Mouse (Mus musculus) cerebellum, adult 2 months (tissue): Measurements from ENCODE around the gene Rab20. TPM values are rescaled to one million over a fixed set of nuclear protein-coding genes. Genes with fewer than 3 reads are reported as not detected.
"Not testable (repeated sequence)": the region's sequence is repeated elsewhere in the genome, so short reads cannot be mapped to it uniquely, and the experiment has no call there.

Experiments used
- DNase-seq, 2 experiments: peaks; one replicate each; pipeline ENCODE4 v3.0.0; 2021
- H3K27ac ChIP-seq: fragments of 200-500 bp; 2 replicates; pipeline ENCODE4 v1.5.1; 2012; ENCODE audit warnings: low read length, control low read depth, inconsistent platforms; ENCODE audit not compliant: insufficient read depth
- H3K27me3 ChIP-seq: fragments of 200-500 bp; 2 replicates; pipeline ENCODE4 v1.6.1; 2012; ENCODE audit warnings: inconsistent platforms, mild to moderate bottlenecking, low read length, moderate library complexity; ENCODE audit not compliant: control insufficient read depth, insufficient read depth
- H3K4me1 ChIP-seq: fragments of 200-500 bp; 2 replicates; pipeline ENCODE4 v1.6.1; 2011; ENCODE audit warnings: low read length; ENCODE audit not compliant: control insufficient read depth, insufficient read depth
- H3K4me3 ChIP-seq: fragments of 200-500 bp; replicated peaks from 2 replicates; pipeline ENCODE3; 2011; ENCODE audit warnings: mild to moderate bottlenecking, low read depth, low read length, control low read depth; ENCODE audit not compliant: insufficient read depth
- CTCF ChIP-seq: fragments of 200-500 bp; IDR thresholded peaks from 2 replicates; pipeline ENCODE4 v1.5.1; 2011; ENCODE audit warnings: low read depth, mild to moderate bottlenecking, control low read depth, low read length, moderate library complexity, borderline replicate concordance; ENCODE audit not compliant: insufficient read depth
- POLR2A ChIP-seq: fragments of 200-500 bp; IDR thresholded peaks from 2 replicates; pipeline ENCODE4 v1.6.1; 2011; ENCODE audit warnings: low read length, control low read depth, borderline replicate concordance; ENCODE audit not compliant: insufficient read depth
- WGBS: fragments of 180-500 bp; shearing (Covaris S2); methylation state at CpG from one replicate; pipeline ENCODE4 v1.1.7; 2018; 5-methylcytosine and 5-hydroxymethylcytosine counted together
- polyA plus RNA-seq: library from polyadenylated mRNA; depleted of rRNA; stranded (reverse); fragments of >200 nt; gene quantifications from 2 replicates; pipeline ENCODE4 v1.2.3, GENCODE M21; 2012

The Rab20 gene
- polyA plus RNA-seq, 1 experiment = 0.62 TPM

DNA sequence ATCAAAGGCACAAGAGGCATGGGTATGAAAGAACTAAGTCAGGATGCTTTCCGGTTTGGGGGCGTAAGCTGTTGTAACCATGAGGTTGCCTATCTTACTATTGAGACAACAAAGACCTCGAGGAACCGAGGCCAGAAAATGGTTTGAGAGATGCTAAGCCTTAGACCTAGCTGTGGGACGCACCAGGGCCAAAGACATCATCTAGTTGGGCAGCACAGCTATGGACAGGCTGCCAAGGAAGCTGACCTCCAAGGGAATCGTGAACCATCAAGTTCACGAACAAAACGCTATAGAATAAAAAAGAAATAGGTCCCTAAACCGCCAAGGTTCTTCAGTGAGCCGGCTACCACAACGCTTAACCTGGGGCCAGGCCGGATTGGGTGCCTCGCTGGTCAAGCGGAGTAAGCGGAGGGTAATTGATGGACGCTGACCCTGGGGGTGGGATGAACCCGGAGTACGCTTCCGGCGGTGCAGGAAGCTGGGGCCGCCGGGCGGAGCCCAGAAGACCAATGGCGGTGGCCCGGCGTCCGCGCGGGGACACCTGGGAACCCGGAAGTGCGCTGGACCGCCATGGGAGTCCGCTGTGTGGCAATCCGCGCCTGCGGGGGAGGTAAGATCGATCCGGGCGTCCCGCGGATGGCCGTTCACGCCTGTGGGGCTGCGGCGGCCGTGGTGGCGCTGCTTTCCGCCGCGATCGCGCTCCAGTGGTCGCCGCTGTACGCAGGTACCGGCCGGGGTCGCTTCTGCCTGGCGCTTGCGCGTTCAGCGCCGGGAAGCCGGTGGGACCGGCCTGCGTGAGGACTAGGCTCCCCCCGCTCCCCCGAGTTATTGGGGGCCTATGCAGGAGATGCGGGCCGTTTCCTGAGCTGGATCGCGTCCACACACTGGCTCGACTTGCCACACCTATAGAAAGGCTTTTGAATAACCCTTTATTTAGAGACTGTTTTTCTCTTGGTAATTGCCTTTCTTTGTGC, 18.8 kb upstream of the Rab20 start, which contains the start of gene Naxd:
Gene Naxd (plus strand): TSS at position 490 of the 974 bp plus-strand sequence.
- Histone ChIP-seq H3K27ac (peak within 1 kb of the TSS; percentile 89), H3K4me1 (peaks cover 5% of the 10 kb centered on the region; the same call in 1 of the 2 replicates), H3K4me3 (peak within 1 kb of the TSS; percentile 89), H3K27me3 (no peaks in the 10 kb centered on the region)
- WGBS = 3% methylated on average over 73 of the region's 73 CpGs
- peak; percentile 90 to 92 for DNase-seq
- no peak for TF ChIP-seq CTCF
- peak; percentile 70; the same call in 1 of the 2 replicates for TF ChIP-seq POLR2A

DNA sequence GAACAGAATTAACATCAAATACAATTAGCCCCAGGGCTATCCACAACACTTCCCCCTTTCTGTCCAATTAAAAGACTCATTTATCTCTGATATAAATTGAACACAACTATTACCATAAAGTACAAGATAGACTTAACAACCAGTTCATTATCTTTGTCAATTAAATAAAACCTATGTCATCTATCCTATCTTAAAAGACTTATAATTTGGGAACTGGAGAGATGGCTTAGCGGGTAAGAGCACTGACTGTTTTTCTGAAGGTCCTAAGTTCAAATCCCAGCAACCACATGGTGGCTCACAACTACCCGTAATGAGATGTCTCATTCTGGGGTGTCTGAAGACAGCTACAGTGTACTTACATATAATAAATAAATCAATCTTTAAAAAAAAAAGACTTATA, 13.8 kb upstream of the Rab20 start:
- 82% methylated on average over 2 of the region's 2 CpGs for WGBS
- H3K4me1 ChIP-seq, H3K27me3 ChIP-seq, DNase-seq, H3K4me3 ChIP-seq, H3K27ac ChIP-seq: not testable (repeated sequence)

DNA sequence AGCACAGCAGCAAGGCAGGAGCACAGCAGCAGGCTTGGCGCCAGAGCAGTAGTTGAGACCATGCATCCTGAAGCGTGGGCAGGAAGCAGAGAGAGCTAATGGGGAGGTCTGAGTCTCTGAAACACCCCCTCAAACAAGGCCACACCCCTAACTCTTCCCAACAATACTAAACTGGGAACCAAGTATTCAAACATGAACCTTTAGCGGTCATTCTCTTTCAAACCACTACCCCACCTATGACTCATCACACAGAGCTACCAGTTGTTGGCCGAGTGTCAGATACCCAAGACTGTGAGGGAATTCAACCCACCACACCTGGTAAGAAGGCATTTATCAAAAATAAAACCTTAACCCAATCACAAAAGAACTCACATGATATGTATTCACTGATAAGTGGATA, 8.7 kb upstream of the Rab20 start:
- no peak for TF ChIP-seq POLR2A
- TF ChIP-seq CTCF = no peak
- Histone ChIP-seq H3K27me3 (no peaks in the 10 kb centered on the region), H3K4me1 (no peaks in the 10 kb centered on the region), H3K4me3 (no peak overlapping the region), H3K27ac (no peak overlapping the region)
- 68% methylated on average over 4 of the region's 4 CpGs for WGBS
- DNase-seq = no peak

DNA sequence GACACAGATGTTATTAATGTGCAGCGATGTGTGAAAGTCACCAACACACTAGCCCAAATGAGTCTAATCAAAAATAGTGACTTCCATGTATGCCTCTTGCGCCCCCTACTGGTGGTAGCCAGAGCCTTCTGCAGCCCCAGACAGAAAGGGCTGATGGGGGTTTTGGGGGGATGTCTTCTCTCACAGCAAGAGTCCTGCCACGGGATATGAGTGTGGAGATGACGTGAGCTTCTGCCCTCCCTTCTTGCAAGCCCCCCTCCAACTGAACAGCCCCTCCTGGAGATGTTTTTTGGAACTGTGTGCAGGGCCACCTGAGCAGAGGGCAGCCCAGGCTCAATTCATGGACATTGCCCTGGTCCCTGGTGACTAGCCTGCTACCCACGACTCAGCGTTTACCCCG, 7.6 kb upstream of the Rab20 start:
- no peak for TF ChIP-seq POLR2A
- peak; percentile 77 for TF ChIP-seq CTCF
- Histone ChIP-seq H3K4me1 (no peaks in the 10 kb centered on the region), H3K27me3 (no peaks in the 10 kb centered on the region), H3K27ac (no peak overlapping the region), H3K4me3 (no peak overlapping the region)
- peak; percentile 44 to 57 for DNase-seq
- WGBS = 19% methylated on average over 7 of the region's 7 CpGs

DNA sequence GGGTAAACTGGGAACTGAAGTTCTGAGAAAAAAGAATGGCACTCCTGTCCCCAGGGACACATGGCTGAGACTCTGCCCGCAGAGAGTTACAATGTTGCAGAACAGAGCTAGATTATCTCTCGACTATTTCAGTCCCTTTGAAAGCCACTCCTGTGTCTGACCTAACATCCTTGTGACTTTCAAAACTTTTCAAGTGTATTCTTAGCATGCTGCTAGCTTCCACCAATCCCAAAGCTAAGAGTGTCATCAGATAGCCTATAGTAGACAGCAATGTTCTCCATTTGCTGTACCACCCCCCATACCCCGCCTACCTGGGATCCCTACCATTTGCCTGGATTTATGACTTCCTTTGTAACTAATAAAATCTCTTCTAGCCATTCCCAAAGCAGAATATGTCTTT, 4.0 kb upstream of the Rab20 start:
- Histone ChIP-seq H3K4me3 (no peak overlapping the region), H3K27me3 (peaks cover 2% of the 10 kb centered on the region; the same call in 1 of the 2 replicates), H3K27ac (no peak overlapping the region), H3K4me1 (no peaks in the 10 kb centered on the region)
- DNase-seq = no peak
- TF ChIP-seq POLR2A = no peak
- TF ChIP-seq CTCF = no peak
- WGBS = 75% methylated on average over 3 of the region's 3 CpGs

DNA sequence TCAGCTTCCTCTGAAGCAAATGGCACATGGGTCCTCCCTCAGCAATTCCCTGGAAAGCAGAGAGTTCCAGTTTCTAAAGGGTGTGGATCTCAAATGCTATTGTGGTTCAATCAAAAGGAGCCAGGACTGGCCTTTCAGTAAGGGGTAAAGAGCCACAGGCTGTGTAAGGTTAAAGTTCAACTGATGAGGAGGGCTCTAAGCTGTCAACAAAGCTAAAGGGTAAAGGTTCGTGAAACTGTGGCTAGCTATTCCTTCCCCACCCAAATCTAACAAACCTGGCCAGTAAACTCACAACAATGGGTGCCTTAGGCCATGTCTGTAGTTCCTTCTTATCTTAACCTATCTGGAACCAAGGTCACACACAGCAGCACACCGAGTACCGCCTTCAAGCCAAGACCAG, 3.4 kb upstream of the Rab20 start:
- peaks cover 2% of the 10 kb centered on the region; the same call in 1 of the 2 replicates for H3K27me3 ChIP-seq
- H3K4me3 ChIP-seq = no peak overlapping the region
- no peak for DNase-seq
- no peak overlapping the region for H3K27ac ChIP-seq
- TF ChIP-seq CTCF = no peak
- TF ChIP-seq POLR2A = no peak
- 58% methylated on average over 3 of the region's 3 CpGs for WGBS
- no peaks in the 10 kb centered on the region for H3K4me1 ChIP-seq

DNA sequence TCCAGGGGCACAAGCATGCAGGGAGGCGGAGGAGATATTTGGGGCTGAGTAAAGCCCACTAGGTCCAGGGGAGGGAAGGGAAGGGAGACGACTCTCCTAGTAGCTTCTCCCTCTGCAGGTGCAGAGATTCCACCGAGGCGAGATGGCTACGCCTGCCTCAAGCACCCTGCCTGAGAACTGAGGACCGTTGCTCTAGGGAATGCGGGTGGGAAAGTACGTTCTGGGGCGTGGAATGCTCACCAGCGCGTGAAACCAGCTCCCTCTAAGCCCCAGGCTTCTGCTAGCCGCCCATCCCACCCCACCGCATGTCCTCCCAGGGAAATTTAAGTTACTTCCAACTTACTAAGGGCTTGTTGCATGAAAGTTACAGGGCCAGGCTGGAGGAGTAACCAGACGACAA, 1.1 kb upstream of the Rab20 start:
- H3K4me1 ChIP-seq = no peaks in the 10 kb centered on the region
- H3K27ac ChIP-seq = no peak overlapping the region
- H3K27me3 ChIP-seq = peaks cover 2% of the 10 kb centered on the region; the same call in 1 of the 2 replicates
- H3K4me3 ChIP-seq = no peak overlapping the region
- DNase-seq = no peak
- TF ChIP-seq CTCF (no peak), POLR2A (no peak)
- 22% methylated on average over 14 of the region's 14 CpGs for WGBS
